Mouse (Mus musculus) stomach, embryonic 15.5 days (tissue): ENCODE measurements around the gene 1700014D04Rik. TPM values are rescaled to one million over a fixed set of nuclear protein-coding genes. Genes with fewer than 3 reads are reported as not detected.
"Not testable (repeated sequence)": the region's sequence is repeated elsewhere in the genome, so short reads cannot be mapped to it uniquely, and the experiment has no call there.

Experiments
- ATAC-seq: fragments of 200-750 bp; cut with Nextera tagmentation; 2 replicates; pipeline ENCODE4 v1.8.0; 2017; ENCODE audit warnings: low read depth, moderate number of reproducible peaks, moderate TSS enrichment; ENCODE audit not compliant: insufficient read depth, low FRiP score
- H3K27ac ChIP-seq: fragments of 300-500 bp; sonication (generic); 2 replicates; pipeline ENCODE4 v1.5.1; 2015; ENCODE audit warnings: mild to moderate bottlenecking, inconsistent platforms
- H3K27me3 ChIP-seq: fragments of 300-500 bp; sonication (generic); replicated peaks from 2 replicates; pipeline ENCODE4 v1.6.1; 2015; ENCODE audit warnings: inconsistent platforms
- H3K36me3 ChIP-seq: fragments of 300-500 bp; sonication (generic); 2 replicates; pipeline ENCODE4 v1.6.1; 2015; ENCODE audit warnings: inconsistent platforms
- H3K4me1 ChIP-seq: fragments of 300-500 bp; sonication (generic); 2 replicates; pipeline ENCODE4 v1.6.1; 2015; ENCODE audit warnings: inconsistent platforms
- H3K4me2 ChIP-seq: fragments of 300-500 bp; sonication (generic); 2 replicates; pipeline ENCODE4 v1.6.1; 2015; ENCODE audit warnings: mild to moderate bottlenecking, inconsistent platforms
- H3K4me3 ChIP-seq: fragments of 300-500 bp; sonication (generic); replicated peaks from 2 replicates; pipeline ENCODE4 v1.5.1; 2015; ENCODE audit warnings: inconsistent platforms
- H3K9ac ChIP-seq: fragments of 300-500 bp; sonication (generic); 2 replicates; pipeline ENCODE4 v1.6.1; 2015; ENCODE audit warnings: inconsistent platforms
- H3K9me3 ChIP-seq: fragments of 300-500 bp; sonication (generic); 2 replicates; pipeline ENCODE4 v1.6.1; 2016; ENCODE audit warnings: inconsistent platforms
- WGBS: fragments of 180-500 bp; shearing (Covaris S2); methylation state at CpG from one replicate; pipeline ENCODE4 v1.1.7; 2015; 5-methylcytosine and 5-hydroxymethylcytosine counted together
- polyA plus RNA-seq: library from polyadenylated mRNA; unstranded; fragments of >200 nt; fragmentation: Nextera tagmentation; extraction: Ambion mirVana; gene quantifications from 2 replicates; pipeline ENCODE4 v1.2.1, GENCODE M21; 2015

1700014D04Rik gene
- polyA plus RNA-seq, result not detected in 2 replicates

DNA sequence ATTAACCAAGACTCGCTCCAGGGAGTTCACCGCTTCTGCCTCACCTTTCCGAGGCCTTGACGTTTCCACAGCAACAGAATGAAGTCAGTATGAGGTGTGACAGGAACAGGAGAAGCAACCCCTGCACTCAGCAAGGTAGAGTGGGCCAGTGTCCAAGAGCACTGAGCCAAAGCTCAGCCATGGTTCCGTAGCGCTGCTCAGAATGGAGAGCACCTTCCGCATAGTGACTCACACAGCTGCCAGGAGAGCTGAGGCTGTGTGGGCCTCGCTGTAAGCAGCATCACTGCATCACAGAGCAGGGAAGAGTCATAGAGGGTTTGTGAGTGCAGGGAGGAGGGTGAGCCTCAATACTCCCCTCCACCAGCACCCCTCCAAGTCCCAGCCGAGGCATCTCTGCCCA lies at the start of gene 1700014D04Rik:
1700014D04Rik (minus strand) TSS at position 42 of the 400 bp plus-strand sequence.
- Histone ChIP-seq H3K4me2 (no peak within 1 kb of the TSS), H3K4me1 (no peaks in the 10 kb centered on the region), H3K9me3 (no peaks in the 10 kb centered on the region), H3K27me3 (no peaks in the 10 kb centered on the region), H3K9ac (no peak within 1 kb of the TSS), H3K4me3 (no peak within 1 kb of the TSS), H3K27ac (no peak within 1 kb of the TSS), H3K36me3 (no peaks in the 10 kb centered on the region)
- 79% methylated on average over 9 of the region's 9 CpGs for WGBS
- ATAC-seq, result no peak

DNA sequence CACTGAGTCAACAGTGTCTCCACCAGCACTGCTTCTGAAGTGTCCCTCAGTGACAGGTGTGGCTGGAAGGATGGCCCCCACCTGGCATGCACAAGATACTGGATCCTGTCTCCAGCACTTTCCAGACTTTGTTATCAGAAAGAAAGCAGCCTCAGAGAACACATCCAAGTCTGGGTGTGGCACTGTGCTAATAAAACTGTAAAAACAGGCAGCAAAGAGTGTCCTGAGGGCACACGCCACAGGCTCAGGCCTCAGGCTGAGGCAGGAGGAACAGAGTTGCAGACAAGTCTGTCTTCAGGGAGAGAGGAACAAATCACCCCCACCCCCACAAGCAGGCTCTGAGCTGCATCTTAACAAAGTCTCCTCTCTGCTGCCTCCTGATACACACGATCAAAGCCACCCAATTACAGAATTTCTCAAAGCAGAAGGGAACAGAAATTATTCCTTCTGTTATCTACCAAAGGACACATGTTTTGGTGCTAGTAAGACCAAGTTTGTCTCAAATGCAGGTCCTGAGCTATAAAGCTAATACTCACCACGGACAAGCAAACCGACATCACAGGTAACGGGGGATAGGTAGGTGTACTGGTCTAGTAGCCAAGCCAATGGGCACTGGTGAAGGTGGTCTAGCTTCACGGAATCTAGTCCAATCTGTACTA lies 49.4 kb upstream of the 1700014D04Rik start:
- Histone ChIP-seq H3K27ac (no peak overlapping the region), H3K27me3 (no peaks in the 10 kb centered on the region), H3K9me3 (no peaks in the 10 kb centered on the region), H3K4me1 (no peaks in the 10 kb centered on the region), H3K4me2 (no peak overlapping the region), H3K9ac (no peak overlapping the region), H3K4me3 (no peak overlapping the region), H3K36me3 (peaks cover 72% of the 10 kb centered on the region)
- ATAC-seq, result peak; percentile 93
- 85% methylated on average over 6 of the region's 6 CpGs for WGBS

DNA sequence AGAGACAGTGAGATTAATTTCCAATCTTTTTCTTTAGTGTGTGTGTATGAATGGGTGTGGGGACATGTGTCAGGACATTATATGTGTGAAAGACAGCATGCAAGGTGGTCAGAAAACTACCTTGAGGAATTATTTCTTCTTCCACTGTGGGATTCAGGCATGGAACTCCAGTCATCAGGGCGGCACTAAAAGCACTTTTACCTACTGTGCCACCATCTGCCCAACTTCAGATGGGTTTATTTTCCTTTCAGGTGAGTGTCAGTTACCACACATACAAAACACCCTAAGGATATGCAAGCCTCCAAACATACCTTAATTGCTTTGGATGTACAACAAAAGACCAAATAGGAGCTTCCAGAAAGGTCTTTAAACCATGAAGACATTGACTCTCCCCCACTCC lies 48.2 kb upstream of the 1700014D04Rik start:
- peaks cover 69% of the 10 kb centered on the region for H3K36me3 ChIP-seq
- H3K27me3 ChIP-seq, result no peaks in the 10 kb centered on the region
- ATAC-seq, result no peak
- H3K9ac ChIP-seq, result no peak overlapping the region
- WGBS, result 90% methylated on average over 1 of the region's 1 CpGs
- H3K27ac ChIP-seq, result no peak overlapping the region
- H3K4me3 ChIP-seq, result no peak overlapping the region
- no peaks in the 10 kb centered on the region for H3K9me3 ChIP-seq
- no peaks in the 10 kb centered on the region for H3K4me1 ChIP-seq
- no peak overlapping the region for H3K4me2 ChIP-seq

DNA sequence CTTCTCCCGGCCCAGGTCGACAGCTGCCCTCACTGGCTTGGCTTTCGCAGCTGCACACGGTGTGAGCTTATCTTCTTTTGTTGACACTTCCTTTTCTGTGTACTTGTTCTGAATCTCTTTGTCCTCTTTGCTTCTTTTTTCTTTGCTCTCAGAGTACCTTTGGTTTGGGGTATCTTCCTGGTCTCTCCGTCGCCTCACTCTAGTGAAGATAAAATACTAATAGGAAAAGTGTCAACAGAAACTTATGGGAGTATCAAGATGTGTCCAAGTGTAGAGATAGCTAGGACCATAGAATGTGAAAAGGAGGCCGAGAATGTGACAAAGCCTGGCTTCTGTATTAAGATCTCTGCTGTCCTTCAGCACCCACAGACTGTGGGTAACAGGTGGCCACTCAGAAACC lies 35.6 kb upstream of the 1700014D04Rik start, which contains the start of gene Gm49354:
Gm49354 (minus strand) TSS at position 101 of the 400 bp plus-strand sequence.
- no peaks in the 10 kb centered on the region for H3K4me1 ChIP-seq
- ATAC-seq, result no peak

DNA sequence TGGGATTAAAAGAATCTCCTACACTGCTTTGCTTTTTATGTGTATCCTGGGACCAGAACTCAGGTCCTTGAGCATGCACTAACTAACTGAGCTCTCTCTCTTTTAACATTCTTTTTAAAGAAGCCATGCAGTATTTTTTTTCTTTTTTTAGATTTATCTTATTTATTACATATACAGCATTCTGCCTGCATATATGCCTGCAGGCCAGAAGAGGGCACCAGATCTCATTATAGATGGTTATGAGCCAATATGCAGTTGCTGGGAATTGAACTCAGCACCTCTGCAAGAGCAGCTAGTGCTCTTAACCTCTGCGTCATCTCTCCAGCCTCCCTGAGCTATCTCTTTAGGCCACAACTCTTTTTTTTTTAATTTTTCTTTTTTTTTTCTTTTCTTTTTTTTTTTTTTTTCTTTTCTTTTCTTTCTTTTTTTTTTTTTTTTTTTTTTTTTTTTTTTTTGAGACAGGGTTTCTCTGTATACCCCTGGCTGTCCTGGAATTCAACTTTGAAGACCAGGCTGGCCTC lies 33.3 kb upstream of the 1700014D04Rik start:
- not testable (repeated sequence) for H3K9me3 ChIP-seq, H3K27ac ChIP-seq, H3K9ac ChIP-seq, H3K4me3 ChIP-seq, H3K4me1 ChIP-seq, ATAC-seq, H3K27me3 ChIP-seq, H3K4me2 ChIP-seq
- WGBS, result 100% methylated on average over 1 of the region's 1 CpGs
- H3K36me3 ChIP-seq, result peaks cover 70% of the 10 kb centered on the region

More for the DNA sequence above, 35.6 kb upstream of the 1700014D04Rik start, which contains the start of gene Gm49354:
- H3K4me3 ChIP-seq, result no peak within 1 kb of the TSS
- H3K9ac ChIP-seq, result no peak within 1 kb of the TSS
- peaks cover 84% of the 10 kb centered on the region for H3K36me3 ChIP-seq
- H3K27me3 ChIP-seq, result no peaks in the 10 kb centered on the region
- H3K27ac ChIP-seq, result no peak within 1 kb of the TSS
- no peaks in the 10 kb centered on the region for H3K9me3 ChIP-seq
- H3K4me2 ChIP-seq, result no peak within 1 kb of the TSS
- 74% methylated on average over 7 of the region's 7 CpGs for WGBS

DNA sequence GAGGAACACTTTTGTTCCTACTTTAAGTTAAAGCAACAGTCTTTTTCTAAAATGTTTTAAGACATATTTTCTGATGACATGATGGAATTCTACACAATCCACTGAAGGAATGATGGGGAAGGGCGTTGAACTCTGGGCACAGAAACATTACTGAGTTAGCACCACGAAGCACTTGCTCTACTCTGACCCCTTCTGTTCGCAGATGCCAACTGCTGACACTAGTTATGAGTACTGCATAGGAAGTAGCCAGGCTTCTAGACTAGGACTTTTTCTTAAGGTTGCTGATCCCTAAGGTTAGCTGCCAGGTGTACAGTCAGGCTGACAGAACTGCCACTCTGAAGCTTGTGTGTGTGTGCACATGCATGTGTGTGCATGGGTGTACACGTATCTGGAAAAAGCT lies 32.7 kb upstream of the 1700014D04Rik start:
- no peaks in the 10 kb centered on the region for H3K9me3 ChIP-seq
- H3K9ac ChIP-seq, result no peak overlapping the region
- H3K4me1 ChIP-seq, result no peaks in the 10 kb centered on the region
- no peak overlapping the region for H3K4me2 ChIP-seq
- 82% methylated on average over 4 of the region's 4 CpGs for WGBS
- no peak for ATAC-seq
- no peak overlapping the region for H3K4me3 ChIP-seq
- H3K36me3 ChIP-seq, result peaks cover 67% of the 10 kb centered on the region
- H3K27ac ChIP-seq, result no peak overlapping the region
- no peaks in the 10 kb centered on the region for H3K27me3 ChIP-seq

GRCm38 (mm10) chr13:59775168-59775567 lies 28.6 kb upstream of the 1700014D04Rik start:
- Histone ChIP-seq H3K36me3 (peaks cover 34% of the 10 kb centered on the region), H3K9ac (no peak overlapping the region), H3K4me2 (no peak overlapping the region), H3K4me3 (no peak overlapping the region), H3K4me1 (peaks cover 14% of the 10 kb centered on the region), H3K27ac (no peak overlapping the region), H3K9me3 (no peaks in the 10 kb centered on the region), H3K27me3 (no peaks in the 10 kb centered on the region)
- WGBS, result 87% methylated on average over 3 of the region's 3 CpGs
- ATAC-seq, result no peak

- Histone ChIP-seq H3K36me3 (peaks cover 11% of the 10 kb centered on the region), H3K27ac (peak overlapping the region; percentile 100), H3K4me2 (peak overlapping the region; percentile 84), H3K27me3 (no peaks in the 10 kb centered on the region), H3K9ac (no peak overlapping the region), H3K4me1 (peaks cover 38% of the 10 kb centered on the region), H3K4me3 (no peak overlapping the region), H3K9me3 (no peaks in the 10 kb centered on the region)
- peak; percentile 18; the same call in 1 of the 2 replicates for ATAC-seq
- 20% methylated on average over 9 of the region's 9 CpGs for WGBS
Measured at GRCm38 (mm10) chr13:59771257-59771656, 24.7 kb upstream of the 1700014D04Rik start.

GRCm38 (mm10) chr13:59770847-59771246 lies 24.3 kb upstream of the 1700014D04Rik start:
- peaks cover 42% of the 10 kb centered on the region for H3K4me1 ChIP-seq
- ATAC-seq, result no peak
- H3K27me3 ChIP-seq, result no peaks in the 10 kb centered on the region
- H3K9ac ChIP-seq, result no peak overlapping the region
- peaks cover 11% of the 10 kb centered on the region for H3K36me3 ChIP-seq
- H3K27ac ChIP-seq, result peak overlapping the region; percentile 100
- no peaks in the 10 kb centered on the region for H3K9me3 ChIP-seq
- H3K4me3 ChIP-seq, result peak overlapping the region; percentile 6; the same call in 1 of the 2 replicates
- 48% methylated on average over 9 of the region's 9 CpGs for WGBS
- H3K4me2 ChIP-seq, result peak overlapping the region; percentile 84

- WGBS, result under 1% methylated on average over 28 of the region's 28 CpGs
- Histone ChIP-seq H3K4me3 (peak overlapping the region; percentile 86), H3K36me3 (peaks cover 9% of the 10 kb centered on the region), H3K27me3 (no peaks in the 10 kb centered on the region), H3K4me1 (peaks cover 43% of the 10 kb centered on the region), H3K9ac (peak overlapping the region; percentile 66), H3K4me2 (peak overlapping the region; percentile 84), H3K9me3 (no peaks in the 10 kb centered on the region), H3K27ac (peak overlapping the region; percentile 100)
- ATAC-seq, result peak; percentile 80
Measured at GRCm38 (mm10) chr13:59770164-59770562, 23.6 kb upstream of the 1700014D04Rik start.

GRCm38 (mm10) chr13:59769296-59770163 lies 23.0 kb upstream of the 1700014D04Rik start, which contains the start of gene Isca1:
TSS of gene Isca1 (minus strand) at chr13:59769810.
- Histone ChIP-seq H3K36me3 (0 out of 2 replicates have a peak, but pooled peaks cover 5% of the 10 kb centered on the region), H3K27me3 (no peaks in the 10 kb centered on the region), H3K4me2 (peak within 1 kb of the TSS; percentile 84), H3K9me3 (no peaks in the 10 kb centered on the region), H3K9ac (peak within 1 kb of the TSS; percentile 87), H3K4me3 (peak within 1 kb of the TSS; percentile 86), H3K4me1 (peaks cover 43% of the 10 kb centered on the region), H3K27ac (peak within 1 kb of the TSS; percentile 100)
- peak; percentile 95 for ATAC-seq
- WGBS, result under 1% methylated on average over 90 of the region's 91 CpGs
